Mouse (Mus musculus) olfactory bulb, adult 2 months (tissue): ENCODE data around the gene Tmed6.

Experiments used
- CTCF ChIP-seq: fragments of 200-500 bp; IDR thresholded peaks from 2 replicates; pipeline ENCODE4 v1.5.1; 2012; ENCODE audit warnings: low read depth, mild to moderate bottlenecking, low read length, moderate library complexity; ENCODE audit not compliant: insufficient read depth
- POLR2A ChIP-seq: fragments of 200-500 bp; IDR thresholded peaks from 2 replicates; pipeline ENCODE4 v1.6.1; 2012; ENCODE audit warnings: mild to moderate bottlenecking, low read depth, low read length, moderate library complexity; ENCODE audit not compliant: insufficient read depth

- TF ChIP-seq CTCF: no peak
- no peak for TF ChIP-seq POLR2A
Measured at GRCm38 (mm10) chr8:107088526-107089063, 23.2 kb upstream of the Tmed6 start.
